Mouse (Mus musculus): Measurements from ENCODE around the gene Kcnmb1.

DNA sequence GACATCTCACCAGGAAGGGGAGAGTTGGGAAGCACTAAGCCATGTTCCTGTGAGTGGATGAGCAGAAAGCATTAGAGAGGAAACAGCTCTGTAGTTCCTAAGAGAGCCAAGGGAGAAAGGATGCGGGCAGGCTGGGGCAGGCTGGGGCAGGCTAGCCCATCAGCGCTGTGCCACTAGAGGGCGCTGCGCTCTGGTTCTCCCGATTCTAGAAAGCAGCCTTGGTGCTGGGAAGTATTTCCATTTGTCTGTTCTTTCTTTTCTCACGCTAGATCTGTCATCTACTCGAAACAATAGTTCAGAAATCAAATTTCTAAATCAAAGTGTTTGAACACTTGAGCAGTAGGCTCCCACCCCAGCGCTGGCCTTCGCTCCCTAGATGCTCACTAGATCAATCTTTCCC, 28.5 kb upstream of the Kcnmb1 start:
- TF ChIP-seq CTCF (conservative IDR thresholded peaks at IDR 0.05 in 1 of 2, IDR thresholded peaks at IDR 0.05 in 1 of 2; ENCODE audit: low read depth in 2 of 2, low read length in 2 of 2), result peak; percentile 62 to 75
- TF ChIP-seq POLR2A (IDR thresholded peaks at IDR 0.05; ENCODE audit: low read depth, low read length), result no peak
- TF ChIP-seq ETS1 (conservative IDR thresholded peaks at IDR 0.05; ENCODE audit: low read depth, low read length), result no peak
- TF ChIP-seq JUND (conservative IDR thresholded peaks at IDR 0.05; ENCODE audit: low read depth, low read length), result no peak
- no peak for TF ChIP-seq MXI1 (IDR thresholded peaks at IDR 0.05; ENCODE audit: low read depth, low read length)
- TF ChIP-seq USF1 (IDR thresholded peaks at IDR 0.05; ENCODE audit: low read depth, low read length), result no peak
- TF ChIP-seq SMC3 (IDR thresholded peaks at IDR 0.05; ENCODE audit: low read depth, low read length), result 0 out of 2 replicates have a peak, but pooled peaks have one; percentile 14
- TF ChIP-seq NRF1 (IDR thresholded peaks at IDR 0.05; ENCODE audit: low read depth, low read length), result no peak
- no peak for TF ChIP-seq UBTF (IDR thresholded peaks at IDR 0.05; ENCODE audit: low read depth, low read length)
- TF ChIP-seq POLR2AphosphoS2 (IDR thresholded peaks at IDR 0.05; ENCODE audit: low read depth, low read length), result no peak
- TF ChIP-seq ZKSCAN1 (IDR thresholded peaks at IDR 0.05; ENCODE audit: borderline replicate concordance, low read depth, low read length), result no peak

Measured in CH12.LX (cell line).